Mouse (Mus musculus) ovary, adult 18-20 months (tissue): ENCODE data around the gene Ikzf2.

ENCODE experiments used
- DNase-seq: peaks from one replicate; pipeline ENCODE4 v3.0.0; 2022; ENCODE audit warnings: low spot score, mixed read lengths

The Ikzf2 gene

GRCm38 (mm10) chr1:69687076-69687991, at the start of gene Ikzf2:
Gene Ikzf2 (minus strand): TSS chr1:69687245.
- peak; percentile 60 for DNase-seq

GRCm38 (mm10) chr1:69729729-69730128, 42.7 kb upstream of the Ikzf2 start:
- DNase-seq, result no peak

- DNase-seq, result no peak
Observed at GRCm38 (mm10) chr1:69729031-69729679, 42.1 kb upstream of the Ikzf2 start.

GRCm38 (mm10) chr1:69727968-69728367, 40.9 kb upstream of the Ikzf2 start:
- DNase-seq, result no peak

- no peak for DNase-seq
Observed at GRCm38 (mm10) chr1:69717107-69717506, 30.1 kb upstream of the Ikzf2 start.

- no peak for DNase-seq
Observed at GRCm38 (mm10) chr1:69708571-69708970, 21.5 kb upstream of the Ikzf2 start.

GRCm38 (mm10) chr1:69703506-69704156, 16.6 kb upstream of the Ikzf2 start:
- no peak for DNase-seq

- no peak for DNase-seq
Observed at GRCm38 (mm10) chr1:69691946-69692345, 4.9 kb upstream of the Ikzf2 start.

GRCm38 (mm10) chr1:69688961-69689360, 1.9 kb upstream of the Ikzf2 start:
- peak; percentile 32 for DNase-seq

GRCm38 (mm10) chr1:69688118-69688517, 1.1 kb upstream of the Ikzf2 start:
- no peak for DNase-seq

- no peak for DNase-seq
Observed at GRCm38 (mm10) chr1:69686741-69687075, 337 bp downstream of the Ikzf2 start.

- no peak for DNase-seq
Observed at GRCm38 (mm10) chr1:69685890-69686490, 1.1 kb downstream of the Ikzf2 start.

GRCm38 (mm10) chr1:69685049-69685889, 1.8 kb downstream of the Ikzf2 start:
- DNase-seq, result no peak

GRCm38 (mm10) chr1:69684280-69685040, 2.6 kb downstream of the Ikzf2 start:
- DNase-seq, result no peak

- no peak for DNase-seq
Observed at GRCm38 (mm10) chr1:69683851-69684250, 3.2 kb downstream of the Ikzf2 start.

- no peak for DNase-seq
Observed at GRCm38 (mm10) chr1:69683058-69683457, 4.0 kb downstream of the Ikzf2 start.

GRCm38 (mm10) chr1:69682261-69682660, 4.8 kb downstream of the Ikzf2 start:
- no peak for DNase-seq

- DNase-seq, result no peak
Observed at GRCm38 (mm10) chr1:69681003-69681402, 6.0 kb downstream of the Ikzf2 start.

- DNase-seq, result no peak
Observed at GRCm38 (mm10) chr1:69680501-69680900, 6.5 kb downstream of the Ikzf2 start.

GRCm38 (mm10) chr1:69669897-69670404, 17.1 kb downstream of the Ikzf2 start:
- no peak for DNase-seq

- no peak for DNase-seq
Observed at GRCm38 (mm10) chr1:69667456-69667855, 19.6 kb downstream of the Ikzf2 start.
